Mouse (Mus musculus): Measurements from ENCODE around the gene Aph1a. TPM values are rescaled to one million over a fixed set of nuclear protein-coding genes. Genes with fewer than 3 reads are reported as not detected.

The Aph1a gene
- total RNA-seq, 2 experiments from 2014 or later = 41.0 to 50.3 TPM

- H3K27ac ChIP-seq = peak overlapping the region; percentile 65
- intact Hi-C loops (cut with DNase I) = no loop called here
- no peak for TF ChIP-seq CTCF (IDR thresholded peaks at IDR 0.05)
- H3K4me3 ChIP-seq = no peak overlapping the region
- DNase-seq = no peak
Observed at GRCm38 (mm10) chr3:95866071-95866470, 27.7 kb upstream of the Aph1a start.

- TF ChIP-seq CTCF (IDR thresholded peaks at IDR 0.05) = no peak
- intact Hi-C loops (cut with DNase I) = no loop called here
- no peak overlapping the region for H3K4me3 ChIP-seq
- H3K27ac ChIP-seq = no peak overlapping the region
- DNase-seq = no peak
Observed at GRCm38 (mm10) chr3:95867408-95867807, 26.4 kb upstream of the Aph1a start.

- no peak for DNase-seq
- H3K4me3 ChIP-seq = peak overlapping the region; percentile 85
- peak overlapping the region; percentile 95 for H3K27ac ChIP-seq
- no peak for TF ChIP-seq CTCF (IDR thresholded peaks at IDR 0.05)
- intact Hi-C loops (cut with DNase I) = no loop called here
Observed at GRCm38 (mm10) chr3:95870976-95871375, 22.8 kb upstream of the Aph1a start.

- DNase-seq = peak; percentile 93
- TF ChIP-seq CTCF (IDR thresholded peaks at IDR 0.05) = no peak
- H3K27ac ChIP-seq = peak within 1 kb of the TSS; percentile 95
- H3K4me3 ChIP-seq = peak within 1 kb of the TSS; percentile 85
- intact Hi-C loops (cut with DNase I) = no loop called here
Observed at GRCm38 (mm10) chr3:95871392-95871867, 22.3 kb upstream of the Aph1a start, which contains the start of gene Mrps21. Gene Mrps21 (minus strand): TSS chr3:95871519.

- intact Hi-C loops (cut with DNase I) = no loop called here
- H3K4me3 ChIP-seq = peak overlapping the region; percentile 85
Observed at GRCm38 (mm10) chr3:95872048-95872447, 21.7 kb upstream of the Aph1a start.

GRCm38 (mm10) chr3:95879063-95879462 is 14.7 kb upstream of the Aph1a start:
- no peak for TF ChIP-seq CTCF (IDR thresholded peaks at IDR 0.05)
- Histone ChIP-seq H3K4me3 (no peak overlapping the region), H3K27ac (no peak overlapping the region)
- DNase-seq = no peak
- intact Hi-C loops (cut with DNase I) = no loop called here

More at GRCm38 (mm10) chr3:95872048-95872447, 21.7 kb upstream of the Aph1a start:
- peak overlapping the region; percentile 95 for H3K27ac ChIP-seq
- no peak for DNase-seq
- TF ChIP-seq CTCF (IDR thresholded peaks at IDR 0.05) = no peak

GRCm38 (mm10) chr3:95881979-95882815 is 11.6 kb upstream of the Aph1a start, which contains the start of gene Ciart:
Gene Ciart (minus strand): TSS chr3:95882251.
- H3K27ac ChIP-seq = peak within 1 kb of the TSS; percentile 90
- peak within 1 kb of the TSS; percentile 69 for H3K4me3 ChIP-seq
- DNase-seq = peak; percentile 97
- intact Hi-C loops (cut with DNase I) = loop anchor here (5.0 kb wide), 1 partner anchor 70 kb away; no protein-coding TSS in a partner anchor
- TF ChIP-seq CTCF (IDR thresholded peaks at IDR 0.05) = no peak

GRCm38 (mm10) chr3:95882816-95883425 is 10.8 kb upstream of the Aph1a start:
- peak overlapping the region; percentile 69 for H3K4me3 ChIP-seq
- H3K27ac ChIP-seq = peak overlapping the region; percentile 90
- intact Hi-C loops (cut with DNase I) = loop anchor here (1.0 to 5.0 kb wide), 2 partner anchors 23 to 69 kb away; no protein-coding TSS in a partner anchor
- peak; percentile 82 for DNase-seq
- TF ChIP-seq CTCF (IDR thresholded peaks at IDR 0.05) = peak; percentile 80

- Histone ChIP-seq H3K4me3 (no peak overlapping the region), H3K27ac (no peak overlapping the region)
- intact Hi-C loops (cut with DNase I) = loop anchor here (5.0 kb wide), 1 partner anchor 68 kb away; no protein-coding TSS in a partner anchor
Observed at GRCm38 (mm10) chr3:95884400-95884799, 9.4 kb upstream of the Aph1a start.

GRCm38 (mm10) chr3:95887596-95887995 is 6.2 kb upstream of the Aph1a start:
- intact Hi-C loops (cut with DNase I) = no loop called here
- no peak overlapping the region for H3K4me3 ChIP-seq
- TF ChIP-seq CTCF (IDR thresholded peaks at IDR 0.05) = no peak
- H3K27ac ChIP-seq = no peak overlapping the region
- no peak for DNase-seq

More at GRCm38 (mm10) chr3:95884400-95884799, 9.4 kb upstream of the Aph1a start:
- no peak for DNase-seq
- TF ChIP-seq CTCF (IDR thresholded peaks at IDR 0.05) = no peak

- no peak overlapping the region for H3K4me3 ChIP-seq
- DNase-seq = no peak
- intact Hi-C loops (cut with DNase I) = no loop called here
- peak overlapping the region; percentile 80; the same call in 1 of the 2 replicates for H3K27ac ChIP-seq
- no peak for TF ChIP-seq CTCF (IDR thresholded peaks at IDR 0.05)
Observed at GRCm38 (mm10) chr3:95889664-95890063, 4.1 kb upstream of the Aph1a start.

GRCm38 (mm10) chr3:95891211-95892065 is 2.3 kb upstream of the Aph1a start, which contains the start of gene BC028528:
Gene BC028528 (minus strand): TSS chr3:95892005.
- DNase-seq = no peak
- intact Hi-C loops (cut with DNase I) = no loop called here
- no peak for TF ChIP-seq CTCF (IDR thresholded peaks at IDR 0.05)
- Histone ChIP-seq H3K4me3 (peak within 1 kb of the TSS; percentile 50), H3K27ac (peak within 1 kb of the TSS; percentile 80)

All from gastrocnemius, adult 2 months (tissue).